Mouse (Mus musculus): ENCODE data around the gene Stim1.

DNA sequence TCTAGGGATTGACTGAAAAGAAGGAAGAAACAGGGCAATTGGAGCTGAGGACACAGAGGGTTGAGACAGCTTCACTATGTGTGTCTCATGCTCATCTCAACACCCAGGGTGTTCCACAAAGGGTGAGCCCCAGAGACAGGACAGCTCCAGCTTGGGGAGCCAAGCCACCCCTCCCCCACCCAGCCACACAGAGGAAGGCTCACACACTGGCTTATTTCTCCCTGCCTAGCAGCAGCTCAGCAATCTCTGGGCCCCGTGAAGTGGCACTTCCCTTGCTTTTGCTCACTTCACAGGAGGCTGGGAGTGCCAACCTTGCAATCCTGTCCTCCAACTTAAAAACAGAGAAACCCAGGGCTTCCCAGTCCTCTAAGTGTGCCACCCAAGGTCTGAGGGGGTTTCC is 21.8 kb upstream of the Stim1 start:
- TF ChIP-seq POLR2A (IDR thresholded peaks at IDR 0.05; ENCODE audit: low read depth, low read length) (no peak), CTCF (conservative IDR thresholded peaks at IDR 0.05; ENCODE audit: insufficient read depth, insufficient read length, low read depth, low read length) (no peak)
